Mouse (Mus musculus): Measurements from ENCODE around the gene Gpr61. TPM values are rescaled to one million over a fixed set of nuclear protein-coding genes. Genes with fewer than 3 reads are reported as not detected.

Gpr61 gene
- polyA plus RNA-seq, 1 experiment: not detected

- no peak for TF ChIP-seq GATA1 (IDR thresholded peaks at IDR 0.05; ENCODE audit: low read length)
These were observed 31.4 kb downstream of the Gpr61 start for GRCm38 (mm10) chr3:108123242-108123641.

- no peak for TF ChIP-seq GATA1 (IDR thresholded peaks at IDR 0.05; ENCODE audit: low read length)
These were observed 33.6 kb downstream of the Gpr61 start for GRCm38 (mm10) chr3:108121101-108121500.

GRCm38 (mm10) chr3:108117465-108117864, 37.2 kb downstream of the Gpr61 start:
- no peak for TF ChIP-seq GATA1 (IDR thresholded peaks at IDR 0.05; ENCODE audit: low read length)

- no peak for TF ChIP-seq GATA1 (IDR thresholded peaks at IDR 0.05; ENCODE audit: low read length)
These were observed 40.9 kb downstream of the Gpr61 start for GRCm38 (mm10) chr3:108113591-108114289.

- TF ChIP-seq GATA1 (IDR thresholded peaks at IDR 0.05; ENCODE audit: low read length): no peak
These were observed 42.0 kb downstream of the Gpr61 start for GRCm38 (mm10) chr3:108112666-108113065.

GRCm38 (mm10) chr3:108112246-108112645, 42.4 kb downstream of the Gpr61 start:
- TF ChIP-seq GATA1 (IDR thresholded peaks at IDR 0.05; ENCODE audit: low read length): no peak

- no peak for TF ChIP-seq GATA1 (IDR thresholded peaks at IDR 0.05; ENCODE audit: low read length)
These were observed 43.4 kb downstream of the Gpr61 start for GRCm38 (mm10) chr3:108111320-108111719.

GRCm38 (mm10) chr3:108105281-108105680, 49.4 kb downstream of the Gpr61 start:
- no peak for TF ChIP-seq GATA1 (IDR thresholded peaks at IDR 0.05; ENCODE audit: low read length)

- TF ChIP-seq GATA1 (IDR thresholded peaks at IDR 0.05; ENCODE audit: low read length): no peak
These were observed 52.6 kb downstream of the Gpr61 start for GRCm38 (mm10) chr3:108102075-108102474.

GRCm38 (mm10) chr3:108101594-108101993, 53.1 kb downstream of the Gpr61 start:
- no peak for TF ChIP-seq GATA1 (IDR thresholded peaks at IDR 0.05; ENCODE audit: low read length)

Other genes with a start within 250 kb of the Gpr61 start
- not detected in 2 replicates for gene Gstm7, start 223.1 kb downstream of the Gpr61 start, polyA plus RNA-seq (2012)
- gene Gstm6, start 211.1 kb downstream of the Gpr61 start, polyA plus RNA-seq (2012): not detected in 2 replicates
- not detected in 2 replicates for gene Gstm3, start 185.6 kb downstream of the Gpr61 start, polyA plus RNA-seq (2012)
- not detected in 2 replicates for gene Gstm2, start 168.4 kb downstream of the Gpr61 start, polyA plus RNA-seq (2012)
- gene Gstm1, start 136.9 kb downstream of the Gpr61 start, polyA plus RNA-seq (2012): 0.24 and 0.26 TPM in 2 replicates
- not detected in 2 replicates for gene Gstm4, start 110.0 kb downstream of the Gpr61 start, polyA plus RNA-seq (2012)
- 275 and 347 TPM in 2 replicates for gene Ampd2, start 68.2 kb downstream of the Gpr61 start, polyA plus RNA-seq (2012)
- 0.23 and 0.65 TPM in 2 replicates for gene Gnat2, start 62.1 kb downstream of the Gpr61 start, polyA plus RNA-seq (2012)
- 28.4 and 45.9 TPM in 2 replicates for gene Gnai3, start 8.7 kb downstream of the Gpr61 start, polyA plus RNA-seq (2012)
- 1.8 TPM in 2 replicates for gene Amigo1, start 31.5 kb upstream of the Gpr61 start, polyA plus RNA-seq (2012)
- gene Cyb561d1, start 46.3 kb upstream of the Gpr61 start, polyA plus RNA-seq (2012): 2.4 and 3.0 TPM in 2 replicates
- gene Atxn7l2, start 56.1 kb upstream of the Gpr61 start, polyA plus RNA-seq (2012): 21.6 and 23.2 TPM in 2 replicates
- gene Sypl2, start 71.8 kb upstream of the Gpr61 start, polyA plus RNA-seq (2012): not detected in 2 replicates
- gene Psma5, start 102.0 kb upstream of the Gpr61 start, polyA plus RNA-seq (2012): 4.1 and 5.1 TPM in 2 replicates
- 1.6 and 2.8 TPM in 2 replicates for gene Sort1, start 129.2 kb upstream of the Gpr61 start, polyA plus RNA-seq (2012)
- gene Mybphl, start 210.0 kb upstream of the Gpr61 start, polyA plus RNA-seq (2012): not detected in 2 replicates
- gene Psrc1, start 229.0 kb upstream of the Gpr61 start, polyA plus RNA-seq (2012): 47.9 and 51.7 TPM in 2 replicates